Mouse (Mus musculus) olfactory bulb, adult 2 months (tissue): ENCODE results near the gene Gm9918.

Experiments used
- CTCF ChIP-seq: fragments of 200-500 bp; IDR thresholded peaks from 2 replicates; pipeline ENCODE4 v1.5.1; 2012; ENCODE audit warnings: low read depth, mild to moderate bottlenecking, low read length, moderate library complexity; ENCODE audit not compliant: insufficient read depth
- POLR2A ChIP-seq: fragments of 200-500 bp; IDR thresholded peaks from 2 replicates; pipeline ENCODE4 v1.6.1; 2012; ENCODE audit warnings: mild to moderate bottlenecking, low read depth, low read length, moderate library complexity; ENCODE audit not compliant: insufficient read depth

- TF ChIP-seq CTCF (no peak), POLR2A (no peak)
Measured at GRCm38 (mm10) chr15:102302542-102302941, 32.2 kb downstream of the Gm9918 start.
